Mouse (Mus musculus): ENCODE data around the gene Ppp4r3a.
"Not testable (repeated sequence)": the region's sequence is repeated elsewhere in the genome, so short reads cannot be mapped to it uniquely, and the experiment has no call there.

Ppp4r3a gene

DNA sequence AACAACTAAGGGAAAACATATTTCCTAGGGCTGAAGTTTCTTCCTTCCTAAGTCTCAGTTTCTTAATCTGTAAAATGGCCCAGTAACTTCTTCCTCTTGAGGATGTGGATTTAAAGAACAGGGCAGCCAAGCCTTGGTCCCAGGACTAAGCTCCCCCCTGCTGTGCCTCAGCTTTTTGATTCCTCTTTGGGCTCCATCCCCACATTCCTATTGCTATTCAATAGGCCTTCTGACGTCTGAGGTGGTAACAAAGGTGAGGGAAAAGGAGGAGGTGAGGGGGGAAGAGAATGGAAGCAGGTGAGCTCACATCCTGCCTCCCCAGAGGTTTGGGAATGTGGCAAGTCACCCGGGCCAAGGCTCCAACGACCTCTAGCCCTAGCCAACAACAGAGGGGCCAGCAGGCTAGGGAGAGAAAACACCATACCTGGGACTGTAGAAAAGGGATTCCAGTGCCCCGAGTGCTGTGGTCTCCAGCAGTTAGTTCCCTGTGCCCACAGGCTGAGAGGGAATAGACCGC is 67.0 kb downstream of the Ppp4r3a start:
- in situ Hi-C loops (cut with MboI; ENCODE audit: low pct_unique_long_range_greater_than_20kb in 1 of 2, low sequenced_read_pairs in 2 of 2, unreplicated experiment in 1 of 2): no loop called here

DNA sequence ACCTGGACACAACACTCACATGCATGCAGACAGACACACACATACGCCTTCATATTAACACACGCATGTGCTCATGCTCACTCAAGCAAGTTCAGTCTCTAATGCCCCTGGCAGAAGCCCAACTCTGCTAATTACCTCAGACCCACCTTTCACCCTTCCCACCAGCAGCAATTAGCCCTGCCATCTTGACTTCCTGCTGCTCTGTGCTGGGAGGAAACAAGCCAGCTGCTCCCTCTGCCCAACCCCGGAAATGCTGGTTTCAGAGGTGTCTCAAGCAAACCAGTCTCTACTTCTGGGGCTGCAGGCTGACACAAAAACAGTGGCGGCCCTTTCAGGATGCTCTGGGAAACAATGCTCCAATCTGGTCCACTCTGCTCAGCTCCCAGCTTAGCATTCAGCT is 67.6 kb downstream of the Ppp4r3a start:
- in situ Hi-C loops (cut with MboI; ENCODE audit: low pct_unique_long_range_greater_than_20kb in 1 of 2, low sequenced_read_pairs in 2 of 2, unreplicated experiment in 1 of 2): no loop called here

DNA sequence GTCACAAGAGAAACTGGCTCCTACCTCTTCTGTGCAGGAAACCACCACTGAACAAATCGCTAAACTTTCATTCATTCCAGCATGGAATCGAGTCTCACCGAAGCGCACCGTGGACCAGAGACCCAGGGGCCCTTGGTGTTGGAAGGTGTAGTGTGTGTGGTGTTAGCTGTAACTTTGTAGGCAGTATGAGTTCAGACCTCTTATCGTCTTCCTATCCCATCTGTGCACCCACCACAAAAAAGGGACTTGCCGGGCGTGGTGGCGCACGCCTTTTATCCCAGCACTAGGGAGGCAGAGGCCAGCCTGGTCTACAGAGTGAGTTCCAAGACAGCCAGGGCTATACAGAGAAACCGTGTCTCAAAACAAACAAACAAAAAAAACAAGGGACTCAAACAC is 68.3 kb downstream of the Ppp4r3a start:
- in situ Hi-C loops (cut with MboI; ENCODE audit: low pct_unique_long_range_greater_than_20kb in 1 of 2, low sequenced_read_pairs in 2 of 2, unreplicated experiment in 1 of 2): no loop called here

DNA sequence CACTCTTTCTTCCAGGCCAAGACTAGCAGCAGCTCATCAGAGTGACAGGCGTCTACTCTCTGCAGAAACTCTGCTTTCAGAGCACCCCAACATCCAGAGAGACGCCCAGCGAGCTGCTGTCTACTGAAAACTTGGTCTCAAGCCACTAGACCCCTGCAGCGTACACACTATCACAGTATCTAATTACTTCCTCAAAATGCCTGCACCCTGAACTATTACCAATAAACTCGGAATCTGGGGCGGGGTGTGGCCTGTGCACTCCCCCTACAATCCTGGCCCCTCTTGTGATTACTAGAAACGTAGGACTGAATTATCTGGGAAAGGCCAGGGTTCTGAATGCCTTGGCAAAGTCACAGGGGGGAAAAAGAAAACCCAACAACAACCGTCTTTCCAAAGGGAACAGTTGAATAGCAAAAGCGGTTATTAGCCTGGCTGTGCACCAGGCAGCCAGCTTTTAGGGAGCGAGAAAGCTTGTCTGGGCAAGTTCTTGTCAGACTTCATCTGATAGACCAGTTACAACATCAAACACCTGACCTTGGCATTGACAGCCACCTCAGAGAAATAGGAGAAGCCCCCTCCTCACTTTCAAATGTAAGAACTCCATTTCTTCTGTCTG is 68.8 kb downstream of the Ppp4r3a start:
- in situ Hi-C loops (cut with MboI; ENCODE audit: low pct_unique_long_range_greater_than_20kb in 1 of 2, low sequenced_read_pairs in 2 of 2, unreplicated experiment in 1 of 2): no loop called here

DNA sequence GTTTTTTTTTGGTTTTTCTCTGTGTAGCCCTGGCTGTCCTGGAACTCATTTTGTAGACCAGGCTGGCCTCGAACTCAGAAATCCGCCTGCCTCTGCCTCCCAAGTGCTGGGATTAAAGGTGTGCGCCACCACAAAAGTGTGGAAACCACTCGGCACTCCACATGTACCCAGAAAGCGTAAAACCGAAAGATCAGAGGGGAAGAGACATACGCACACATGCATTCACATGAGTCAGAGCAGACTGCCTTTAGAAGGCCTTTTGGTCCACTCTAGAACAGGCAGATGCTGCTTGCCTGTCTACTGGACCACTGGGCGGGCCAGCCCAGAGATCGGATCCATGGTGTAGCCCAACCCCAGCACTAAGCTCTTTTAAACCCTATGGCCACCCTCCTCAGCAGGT is 69.8 kb downstream of the Ppp4r3a start:
- in situ Hi-C loops (cut with MboI; ENCODE audit: low pct_unique_long_range_greater_than_20kb in 1 of 2, low sequenced_read_pairs in 2 of 2, unreplicated experiment in 1 of 2): not testable (repeated sequence)

DNA sequence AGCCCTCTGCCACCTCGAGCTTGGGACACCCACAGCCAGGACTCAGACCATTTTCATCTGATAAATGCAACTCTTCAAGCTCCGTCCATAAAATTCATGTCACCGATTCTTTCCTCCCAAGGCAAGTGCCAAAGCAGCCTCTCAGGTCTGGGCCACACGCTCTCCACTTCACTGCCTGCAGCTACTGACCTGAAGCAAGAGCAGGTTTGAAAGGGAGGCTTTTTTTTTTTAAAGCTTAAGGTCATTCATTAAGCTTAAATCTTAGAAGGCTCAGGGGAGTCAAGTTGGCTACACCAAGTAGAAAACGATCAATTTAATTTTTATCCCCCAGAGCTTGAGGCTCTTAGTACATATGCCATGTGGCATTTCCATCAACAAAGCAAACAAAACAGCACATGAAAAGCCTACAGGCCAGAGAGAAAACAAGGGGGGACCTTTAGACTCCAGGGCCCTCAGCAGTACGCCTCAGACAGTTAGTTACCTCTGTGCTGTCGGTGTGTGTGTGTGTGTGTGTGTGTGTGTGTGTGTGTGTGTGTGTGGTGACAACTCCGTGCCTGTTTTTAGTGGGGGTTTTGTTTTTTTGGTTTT is 70.3 kb downstream of the Ppp4r3a start:
- in situ Hi-C loops (cut with MboI; ENCODE audit: low pct_unique_long_range_greater_than_20kb in 1 of 2, low sequenced_read_pairs in 2 of 2, unreplicated experiment in 1 of 2): no loop called here

DNA sequence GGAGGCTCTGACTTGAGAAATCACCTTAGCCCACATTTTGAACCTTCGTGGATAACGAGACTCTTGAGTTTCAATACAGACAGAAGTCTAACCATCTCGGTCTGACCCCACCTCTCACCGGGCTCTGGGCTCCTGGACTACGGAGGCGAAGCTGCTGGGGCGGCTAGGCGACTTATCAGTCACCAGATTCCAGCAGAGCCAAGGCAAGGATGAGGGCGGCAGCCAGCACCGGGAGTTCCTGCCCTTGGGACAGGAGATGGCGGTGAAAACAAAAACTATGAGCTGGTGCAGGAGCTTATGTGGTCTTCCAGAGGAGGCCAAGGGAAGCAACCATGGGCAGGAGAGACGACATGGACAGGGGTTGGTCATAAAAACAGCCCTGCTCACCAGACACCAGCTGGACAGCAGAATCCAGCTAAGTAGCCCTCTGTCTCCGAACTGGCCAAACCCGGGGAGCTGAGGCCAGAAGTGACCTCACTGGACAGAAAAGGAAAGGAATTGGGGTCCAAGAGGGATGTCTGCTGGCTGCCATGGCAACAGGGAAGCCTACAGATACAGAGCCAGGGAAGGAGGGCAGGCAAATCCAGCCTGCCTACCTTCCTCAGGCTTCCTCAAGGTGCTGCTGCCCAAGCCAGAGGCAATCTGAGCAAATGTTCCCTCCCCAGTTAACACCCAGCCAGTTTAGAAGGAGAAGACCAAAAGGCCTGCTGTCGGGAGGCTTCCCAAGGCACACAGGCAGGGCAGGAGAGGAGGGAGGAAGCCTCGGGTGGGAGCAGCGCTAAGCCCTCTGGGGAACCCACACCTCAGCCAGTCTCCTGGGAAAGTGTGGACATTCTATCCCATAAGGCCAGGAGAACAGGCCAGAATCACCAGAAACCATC is 71.1 kb downstream of the Ppp4r3a start:
- in situ Hi-C loops (cut with MboI; ENCODE audit: low pct_unique_long_range_greater_than_20kb in 1 of 2, low sequenced_read_pairs in 2 of 2, unreplicated experiment in 1 of 2): no loop called here

DNA sequence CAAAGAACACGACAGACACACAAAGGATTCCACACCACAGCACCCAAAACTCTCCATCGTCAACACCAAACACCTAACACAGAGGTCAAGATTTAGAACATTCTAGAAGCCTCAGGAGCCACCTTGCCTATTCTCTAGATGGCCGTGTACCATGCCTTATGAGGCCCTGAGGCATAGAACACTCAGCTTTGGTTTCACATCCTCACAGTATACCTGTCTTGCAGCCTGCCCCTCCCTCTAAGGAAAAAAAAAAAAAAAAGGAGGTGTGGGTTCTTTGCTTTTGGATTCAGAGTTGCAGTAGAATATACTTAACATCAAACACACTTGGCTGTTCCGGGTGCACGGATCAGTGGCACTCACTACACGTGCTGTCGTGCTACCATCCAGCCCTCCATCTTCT is 72.5 kb downstream of the Ppp4r3a start:
- in situ Hi-C loops (cut with MboI; ENCODE audit: low pct_unique_long_range_greater_than_20kb in 1 of 2, low sequenced_read_pairs in 2 of 2, unreplicated experiment in 1 of 2): no loop called here

DNA sequence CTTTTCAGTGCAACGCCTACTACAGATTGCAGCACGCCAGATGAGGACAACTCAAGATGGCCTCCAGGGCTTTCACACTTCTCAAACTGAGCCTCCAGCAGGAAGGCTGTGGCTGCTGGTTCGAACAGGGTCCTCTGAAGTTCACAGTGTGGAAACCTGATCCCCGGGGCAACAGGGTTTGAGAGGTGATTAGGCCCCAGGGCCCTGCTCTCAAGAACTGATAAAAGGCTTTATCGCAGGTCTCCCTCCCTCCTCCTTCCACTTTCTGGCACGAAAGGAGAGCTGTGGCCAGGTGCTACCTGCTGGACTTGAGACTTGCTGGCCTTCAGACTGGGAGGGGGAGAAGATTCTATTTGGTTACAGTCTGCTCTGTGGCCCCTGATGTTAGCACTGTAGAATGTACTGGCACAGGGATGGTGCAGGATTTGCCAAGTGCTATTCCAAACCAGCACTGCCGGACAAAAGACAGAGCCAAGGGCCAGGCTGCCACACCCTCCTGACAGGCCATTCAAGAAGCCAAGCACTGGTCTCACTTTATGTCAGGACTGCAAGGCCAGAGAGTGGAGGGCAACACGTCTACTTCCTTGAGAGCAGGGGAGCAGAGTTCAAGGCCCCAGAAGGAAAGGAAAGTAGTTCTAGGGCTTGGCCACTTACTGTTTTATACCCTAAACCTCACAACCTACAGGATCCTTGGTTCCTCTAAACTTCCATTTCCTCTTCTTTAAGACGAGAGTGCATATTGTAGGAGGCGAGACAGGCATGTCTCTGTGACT is 73.2 kb downstream of the Ppp4r3a start:
- in situ Hi-C loops (cut with MboI; ENCODE audit: low pct_unique_long_range_greater_than_20kb in 1 of 2, low sequenced_read_pairs in 2 of 2, unreplicated experiment in 1 of 2): no loop called here

DNA sequence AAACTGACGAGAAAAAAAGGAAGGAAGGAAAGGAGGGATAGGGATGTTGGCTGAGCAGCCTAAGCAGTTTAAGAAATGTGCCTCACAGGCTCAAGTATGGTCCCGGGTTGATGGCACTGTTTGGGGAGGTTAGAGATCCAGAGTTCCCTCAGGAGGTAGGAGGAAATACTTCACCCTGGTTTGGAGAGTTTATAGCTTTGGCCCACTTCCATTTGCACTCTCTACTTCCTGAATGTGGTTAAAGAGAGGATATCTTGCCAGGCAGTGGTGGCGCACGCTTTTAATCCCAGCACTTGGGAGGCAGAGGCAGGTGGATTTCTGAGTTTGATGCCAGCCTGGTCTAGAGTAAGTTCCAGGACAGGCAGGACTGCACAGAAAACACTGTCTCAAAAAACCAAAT is 74.3 kb downstream of the Ppp4r3a start:
- in situ Hi-C loops (cut with MboI; ENCODE audit: low pct_unique_long_range_greater_than_20kb in 1 of 2, low sequenced_read_pairs in 2 of 2, unreplicated experiment in 1 of 2): no loop called here

DNA sequence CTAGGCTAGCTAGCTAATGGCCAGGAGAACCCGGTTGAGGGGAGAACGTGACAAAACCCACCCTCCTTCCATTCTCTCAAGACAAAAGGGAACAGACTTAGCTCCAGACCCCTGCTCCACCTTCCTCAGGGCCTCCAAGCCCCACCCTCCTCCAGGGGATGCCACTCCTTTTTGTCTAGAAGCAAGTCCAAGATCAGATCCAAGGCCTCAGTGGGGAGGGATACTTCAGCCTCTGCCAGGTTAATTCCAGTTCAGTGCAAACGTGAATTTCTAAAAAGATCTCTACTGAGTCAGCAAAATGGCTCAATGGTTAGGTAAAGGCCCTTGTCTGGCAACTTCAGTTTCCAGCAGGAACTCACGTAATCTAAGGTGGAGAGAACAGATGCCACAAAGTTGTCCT is 74.9 kb downstream of the Ppp4r3a start:
- in situ Hi-C loops (cut with MboI; ENCODE audit: low pct_unique_long_range_greater_than_20kb in 1 of 2, low sequenced_read_pairs in 2 of 2, unreplicated experiment in 1 of 2): no loop called here

DNA sequence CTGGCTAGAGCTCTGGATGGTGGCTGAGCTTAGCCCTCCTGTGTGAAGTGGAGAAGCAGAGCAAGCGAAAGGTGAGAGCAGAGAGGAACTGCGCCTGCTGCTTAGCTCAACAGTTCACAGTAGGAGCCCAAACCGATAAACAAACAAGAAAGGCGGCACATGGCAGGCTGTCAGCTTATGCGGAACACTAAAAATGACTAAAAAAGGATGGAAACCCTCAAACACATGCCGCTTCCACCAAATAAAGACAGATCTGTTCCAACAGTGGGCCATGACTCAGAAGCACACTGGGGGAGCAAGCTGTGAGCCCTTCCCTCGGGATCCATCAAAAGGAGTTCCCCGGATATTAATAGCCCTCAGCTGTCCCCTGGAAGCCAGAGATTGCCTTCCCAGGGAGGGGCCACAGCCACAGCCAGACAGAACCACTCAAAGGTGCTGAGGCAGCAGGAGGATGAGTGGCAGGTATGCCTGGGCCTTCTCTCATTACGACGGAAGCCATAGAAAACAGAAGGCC is 75.5 kb downstream of the Ppp4r3a start:
- in situ Hi-C loops (cut with MboI; ENCODE audit: low pct_unique_long_range_greater_than_20kb in 1 of 2, low sequenced_read_pairs in 2 of 2, unreplicated experiment in 1 of 2): no loop called here

DNA sequence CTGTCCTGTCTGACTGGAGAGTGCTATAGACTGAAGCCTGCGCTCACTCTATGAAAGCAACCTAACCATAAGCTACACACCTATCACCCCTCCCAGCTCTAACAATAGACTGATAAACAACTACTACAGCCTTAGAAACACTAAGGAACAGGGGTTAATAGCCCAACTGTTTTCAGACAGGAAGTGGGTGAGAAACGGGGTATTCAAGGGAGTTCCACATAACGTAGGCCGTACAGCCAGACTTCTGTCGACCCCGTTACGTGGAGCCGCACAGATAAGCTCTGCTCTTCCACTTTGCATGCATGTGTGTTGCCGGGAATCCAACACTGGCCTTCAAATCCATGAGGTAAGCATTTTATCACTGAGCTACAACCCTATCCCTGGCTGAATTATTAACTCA is 76.1 kb downstream of the Ppp4r3a start:
- in situ Hi-C loops (cut with MboI; ENCODE audit: low pct_unique_long_range_greater_than_20kb in 1 of 2, low sequenced_read_pairs in 2 of 2, unreplicated experiment in 1 of 2): no loop called here

DNA sequence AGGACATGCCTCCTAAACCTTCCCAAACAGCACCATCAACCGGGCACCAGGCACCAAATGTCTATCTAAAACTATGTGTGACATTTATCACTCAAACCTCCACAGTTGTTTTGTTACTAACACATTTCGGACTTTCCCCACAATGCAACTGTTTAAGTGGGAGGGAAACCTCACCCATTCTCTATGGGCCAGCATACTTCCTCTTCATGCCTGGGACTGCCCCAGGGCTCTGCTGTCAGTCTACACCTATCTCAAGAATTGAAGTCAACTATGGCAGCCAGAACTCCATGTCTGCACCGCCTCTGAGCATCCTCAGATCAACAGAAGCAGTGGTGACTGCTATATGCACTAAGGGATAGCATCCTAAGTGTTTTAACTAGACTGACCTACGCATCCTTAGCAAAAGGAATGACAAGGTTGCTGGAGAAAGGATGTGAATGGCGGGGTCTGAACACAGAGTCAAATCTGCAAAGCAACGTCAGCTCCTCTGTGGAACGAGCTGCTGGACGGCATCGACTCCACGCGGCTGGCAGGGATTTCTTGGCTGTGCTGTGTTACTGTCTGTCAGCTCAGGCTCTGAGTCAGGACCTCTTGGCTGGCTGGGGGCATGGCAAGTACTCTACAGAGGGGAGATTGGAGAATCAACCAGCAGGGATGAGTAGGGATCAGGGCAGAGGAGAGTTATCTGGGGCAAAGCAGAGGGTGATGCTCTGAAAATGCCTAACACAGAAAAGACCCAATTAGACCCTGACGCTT is 77.7 kb downstream of the Ppp4r3a start:
- in situ Hi-C loops (cut with MboI; ENCODE audit: low pct_unique_long_range_greater_than_20kb in 1 of 2, low sequenced_read_pairs in 2 of 2, unreplicated experiment in 1 of 2): no loop called here

DNA sequence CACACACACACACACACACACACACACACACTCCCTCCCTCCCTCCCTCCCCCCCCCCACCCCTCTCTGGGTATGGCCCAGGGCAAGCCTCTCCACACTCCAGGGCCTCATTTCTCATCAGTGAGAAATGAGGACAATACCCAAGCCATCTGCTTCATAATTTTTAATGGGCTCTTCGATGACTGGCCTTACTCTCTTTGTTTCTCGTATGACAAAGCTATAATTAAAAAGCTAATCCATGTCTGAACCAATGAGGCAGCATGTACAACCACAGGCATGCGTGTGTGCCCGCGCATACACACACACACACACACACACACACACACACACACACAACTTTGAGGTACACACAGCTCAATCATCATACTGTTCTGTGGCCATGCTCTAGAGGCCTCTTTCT is 78.5 kb downstream of the Ppp4r3a start:
- in situ Hi-C loops (cut with MboI; ENCODE audit: low pct_unique_long_range_greater_than_20kb in 1 of 2, low sequenced_read_pairs in 2 of 2, unreplicated experiment in 1 of 2): no loop called here

DNA sequence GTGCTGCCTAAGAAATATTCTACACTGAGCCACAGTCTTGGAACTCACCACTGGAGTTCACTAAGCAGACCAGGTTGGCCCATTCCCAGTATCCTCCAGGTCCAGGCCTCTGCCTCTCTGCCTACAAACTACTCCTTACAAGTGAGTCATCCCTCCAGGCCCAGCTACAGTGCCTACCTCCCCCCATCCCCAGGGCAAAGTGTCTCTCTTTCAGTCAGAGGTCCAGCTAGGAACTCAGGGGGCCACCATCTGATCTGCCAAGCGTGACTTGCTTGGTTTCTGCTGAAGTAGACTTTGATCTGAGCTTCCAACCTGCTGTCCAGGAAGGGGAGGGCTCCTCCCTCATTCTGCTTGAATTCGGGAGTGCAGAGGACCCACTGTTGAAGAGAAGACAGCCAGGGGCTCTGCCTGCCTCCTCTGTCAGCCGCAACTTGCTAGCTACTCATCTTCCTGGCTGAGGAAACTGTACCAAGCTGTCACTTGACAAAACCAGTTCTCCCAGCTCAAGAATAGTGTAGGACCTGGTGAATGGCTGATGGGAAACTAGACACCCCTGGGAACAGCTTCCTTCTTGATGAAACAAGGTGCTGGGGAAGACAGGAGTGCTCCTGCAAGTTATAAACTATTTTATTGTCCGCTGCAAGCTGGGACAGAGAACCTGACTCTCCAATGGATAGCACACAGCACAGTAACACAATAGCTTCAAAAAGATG is 80.5 kb downstream of the Ppp4r3a start:
- in situ Hi-C loops (cut with MboI; ENCODE audit: low pct_unique_long_range_greater_than_20kb in 1 of 2, low sequenced_read_pairs in 2 of 2, unreplicated experiment in 1 of 2): no loop called here

DNA sequence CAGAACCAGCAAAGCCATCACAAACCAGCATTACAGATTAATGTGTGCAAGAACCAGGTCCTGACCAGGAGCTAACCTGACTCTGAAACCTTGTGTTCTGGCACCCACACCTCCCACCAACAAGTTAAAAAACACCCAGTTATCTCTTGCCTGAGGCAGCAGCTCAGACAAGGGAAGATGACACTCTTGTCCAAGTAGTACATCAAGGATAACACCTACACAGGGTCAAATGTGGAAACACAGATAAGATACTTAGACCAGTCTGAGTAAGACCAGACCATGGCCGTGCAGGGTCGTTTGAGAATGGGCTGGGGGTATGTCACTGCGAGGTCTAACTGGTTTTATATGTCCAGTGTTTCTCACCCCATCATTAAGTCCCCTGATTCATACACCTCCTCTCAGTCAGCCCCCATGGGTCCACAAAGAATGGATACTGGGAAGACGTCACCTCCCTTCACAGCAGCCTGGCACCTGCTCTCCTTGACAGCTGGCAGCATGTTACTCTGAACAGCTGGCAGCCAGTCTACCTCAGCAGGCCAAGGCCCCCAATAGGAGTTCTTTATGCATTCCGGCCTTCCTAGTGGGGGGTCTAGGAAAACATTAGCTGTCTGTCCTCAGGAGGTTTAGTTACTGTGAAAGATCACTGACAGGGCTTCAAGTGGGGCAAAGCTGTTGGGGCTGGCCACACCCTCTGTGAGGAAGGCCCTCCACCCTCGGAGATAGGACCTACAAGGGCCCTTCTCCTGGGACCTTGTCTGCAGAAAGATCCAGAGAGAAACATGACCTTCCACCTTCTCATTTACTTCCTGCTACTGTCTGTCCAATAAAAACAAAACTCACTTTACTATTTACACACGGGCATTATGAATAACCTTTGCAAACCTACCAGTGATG is 84.2 kb downstream of the Ppp4r3a start:
- in situ Hi-C loops (cut with MboI; ENCODE audit: low pct_unique_long_range_greater_than_20kb in 1 of 2, low sequenced_read_pairs in 2 of 2, unreplicated experiment in 1 of 2): no loop called here
